Mouse (Mus musculus) hindbrain, embryonic 16.5 days (tissue): Measurements from ENCODE around the gene Tenm4. TPM values are rescaled to one million over a fixed set of nuclear protein-coding genes. Genes with fewer than 3 reads are reported as not detected.

ENCODE experiments used
- ATAC-seq: fragments of 200-750 bp; cut with Nextera tagmentation; 2 replicates; pipeline ENCODE4 v1.8.0; 2017; ENCODE audit warnings: moderate TSS enrichment, moderate library complexity
- H3K27ac ChIP-seq: fragments of 300-500 bp; sonication (generic); 2 replicates; pipeline ENCODE4 v1.5.1; 2014; ENCODE audit warnings: low read depth, mild to moderate bottlenecking, control low read depth, low read length, moderate library complexity
- H3K27me3 ChIP-seq: fragments of 300-500 bp; sonication (generic); replicated peaks from 2 replicates; pipeline ENCODE4 v1.6.1; 2014; ENCODE audit warnings: low read length; ENCODE audit not compliant: control insufficient read depth, insufficient read depth
- H3K36me3 ChIP-seq: fragments of 300-500 bp; sonication (generic); 2 replicates; pipeline ENCODE4 v1.6.1; 2014; ENCODE audit warnings: mild to moderate bottlenecking, low read length, moderate library complexity, mixed read lengths; ENCODE audit not compliant: control insufficient read depth, insufficient read depth
- H3K4me1 ChIP-seq: fragments of 300-500 bp; sonication (generic); 2 replicates; pipeline ENCODE4 v1.6.1; 2014; ENCODE audit warnings: low read depth, low read length; ENCODE audit not compliant: control insufficient read depth, insufficient read depth
- H3K4me2 ChIP-seq: fragments of 300-500 bp; sonication (generic); 2 replicates; pipeline ENCODE4 v1.6.1; 2014; ENCODE audit warnings: mild to moderate bottlenecking, low read length, control low read depth, moderate library complexity
- H3K4me3 ChIP-seq: fragments of 300-500 bp; sonication (generic); 2 replicates; pipeline ENCODE4 v1.5.1; 2014; ENCODE audit warnings: mild to moderate bottlenecking, low read length, control low read depth, moderate library complexity
- H3K9ac ChIP-seq: fragments of 300-500 bp; sonication (generic); 2 replicates; pipeline ENCODE4 v1.6.1; 2014; ENCODE audit warnings: low read depth, mild to moderate bottlenecking, control low read depth, low read length, moderate library complexity
- H3K9me3 ChIP-seq: fragments of 300-500 bp; sonication (generic); 2 replicates; pipeline ENCODE4 v1.6.1; 2014; ENCODE audit warnings: mild to moderate bottlenecking, low read length, moderate library complexity; ENCODE audit not compliant: control insufficient read depth
- WGBS: fragments of 180-500 bp; shearing (Covaris S2); extraction: QIAGEN DNeasy Blood & Tissue Kit; methylation state at CpG from one replicate; pipeline ENCODE4 v1.1.7; 2014; 5-methylcytosine and 5-hydroxymethylcytosine counted together
- polyA plus RNA-seq: library from polyadenylated mRNA; unstranded; fragments of >200 nt; fragmentation: Nextera tagmentation; extraction: Ambion mirVana; gene quantifications from 2 replicates; pipeline ENCODE4 v1.2.1, GENCODE M21; 2015

The Tenm4 gene
- polyA plus RNA-seq, 1 experiment from 2014 or later, result 32.4 TPM

DNA sequence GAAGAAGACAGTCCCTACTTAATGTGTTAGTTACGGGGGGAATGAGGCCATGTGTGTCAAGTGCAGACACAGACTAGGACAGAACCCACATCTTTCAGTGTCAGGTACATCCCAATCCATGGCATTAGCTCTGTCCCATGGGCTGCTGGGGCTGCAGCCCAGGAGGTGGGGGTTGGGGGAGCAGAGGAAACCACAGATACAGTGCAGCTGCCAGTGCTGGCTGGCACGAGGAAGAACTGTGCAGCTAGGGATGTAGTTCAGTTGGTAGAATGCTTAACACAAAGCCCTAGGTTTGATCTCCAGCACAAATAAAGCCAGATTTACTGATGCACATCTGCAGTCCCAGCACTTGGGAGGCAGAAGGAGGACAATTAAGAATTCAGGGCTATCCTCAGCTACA is 688.0 kb downstream of the Tenm4 start:
- Histone ChIP-seq H3K9ac (no peak overlapping the region), H3K27ac (no peak overlapping the region), H3K9me3 (no peaks in the 10 kb centered on the region), H3K4me1 (no peaks in the 10 kb centered on the region), H3K27me3 (0 out of 2 replicates have a peak, but pooled peaks cover 2% of the 10 kb centered on the region), H3K4me3 (no peak overlapping the region), H3K36me3 (no peaks in the 10 kb centered on the region), H3K4me2 (no peak overlapping the region)
- ATAC-seq, result no peak
- WGBS, result 71% methylated on average over 2 of the region's 2 CpGs

DNA sequence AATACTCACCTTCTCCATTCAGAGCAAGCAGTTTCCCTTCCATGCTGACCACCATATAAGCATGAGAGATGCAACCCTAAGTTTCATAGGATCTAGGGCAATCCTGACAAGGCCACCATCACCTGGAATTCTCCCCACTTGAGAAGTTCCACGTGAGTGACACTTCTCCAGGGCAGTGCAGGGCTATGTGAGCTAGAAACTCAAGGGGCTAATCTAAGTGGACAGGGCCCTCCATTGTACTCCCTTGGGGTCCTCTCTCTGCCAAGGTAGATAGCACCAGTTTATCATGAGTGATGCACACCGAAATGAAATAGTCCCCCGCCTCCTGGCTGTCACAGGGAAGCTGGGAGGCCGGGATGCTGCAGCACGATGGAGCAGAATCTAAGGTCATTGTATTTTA is 688.6 kb downstream of the Tenm4 start:
- ATAC-seq, result peak; percentile 25; the same call in 1 of the 2 replicates
- no peaks in the 10 kb centered on the region for H3K9me3 ChIP-seq
- H3K9ac ChIP-seq, result no peak overlapping the region
- H3K27ac ChIP-seq, result no peak overlapping the region
- H3K4me1 ChIP-seq, result no peaks in the 10 kb centered on the region
- H3K36me3 ChIP-seq, result no peaks in the 10 kb centered on the region
- H3K4me2 ChIP-seq, result no peak overlapping the region
- H3K27me3 ChIP-seq, result 0 out of 2 replicates have a peak, but pooled peaks cover 2% of the 10 kb centered on the region
- H3K4me3 ChIP-seq, result no peak overlapping the region
- WGBS, result 73% methylated on average over 5 of the region's 5 CpGs

DNA sequence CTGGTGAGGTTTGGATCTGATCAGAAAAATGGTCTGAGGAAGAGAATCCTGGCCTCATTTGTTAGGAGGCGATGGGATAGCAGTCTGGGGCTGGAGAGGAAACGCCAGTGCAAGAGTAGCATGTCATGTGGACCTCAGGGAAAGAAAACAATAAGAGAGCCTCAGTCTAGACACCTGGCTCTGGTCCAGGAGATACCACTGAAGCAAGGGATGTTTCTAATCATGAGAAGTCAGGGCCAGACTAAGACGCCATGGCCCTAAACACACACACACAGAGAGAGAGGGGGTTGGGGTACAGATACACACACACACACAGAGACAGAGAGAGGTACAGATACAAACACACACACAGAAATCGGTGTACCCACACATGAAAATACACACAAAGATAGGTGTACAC is 689.6 kb downstream of the Tenm4 start:
- Histone ChIP-seq H3K27ac (no peak overlapping the region; the same call in 1 of the 2 replicates), H3K9me3 (no peaks in the 10 kb centered on the region), H3K4me3 (no peak overlapping the region), H3K27me3 (0 out of 2 replicates have a peak, but pooled peaks cover 2% of the 10 kb centered on the region), H3K4me2 (no peak overlapping the region), H3K36me3 (no peaks in the 10 kb centered on the region), H3K9ac (no peak overlapping the region), H3K4me1 (peaks cover 4% of the 10 kb centered on the region)
- 50% methylated on average over 4 of the region's 4 CpGs for WGBS
- ATAC-seq, result no peak

DNA sequence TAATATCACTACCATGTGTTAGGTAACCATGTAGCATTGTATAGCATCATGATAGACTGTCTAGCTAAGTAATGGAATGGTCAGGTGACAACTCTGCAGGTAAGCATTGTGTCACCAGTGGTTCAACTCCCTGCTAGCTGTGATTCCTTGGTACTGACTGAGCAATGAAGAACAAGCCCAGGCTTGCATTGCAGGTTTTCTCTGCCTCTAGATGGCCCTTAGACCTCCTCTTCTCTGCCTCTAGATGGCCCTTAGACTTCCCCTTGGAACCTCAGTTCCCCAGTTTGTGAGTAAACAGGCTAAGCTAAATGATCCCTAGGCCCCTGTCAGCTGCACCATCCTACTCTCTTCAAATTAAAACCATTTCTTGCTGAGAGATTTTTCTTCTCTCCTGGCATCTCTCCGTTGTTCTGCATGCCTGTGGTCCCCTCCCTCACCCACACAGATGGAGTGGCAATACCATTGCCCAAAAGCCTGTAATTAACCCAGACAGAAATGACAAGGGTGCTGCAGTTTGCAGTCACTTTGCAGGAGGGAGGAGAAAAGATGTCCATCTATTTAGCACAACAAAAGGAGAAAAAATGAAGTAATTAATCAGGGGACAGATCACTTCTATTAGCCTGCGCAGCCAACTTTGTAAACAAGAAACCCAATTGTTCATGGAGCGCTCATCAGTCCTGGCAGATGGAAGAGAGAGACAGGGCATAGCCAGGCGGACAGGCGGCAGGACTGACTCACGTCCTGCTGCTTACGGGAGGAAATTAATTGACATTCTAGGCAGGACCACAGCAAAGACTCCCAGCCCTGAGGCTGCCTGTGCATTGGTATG is 694.1 kb downstream of the Tenm4 start:
- Histone ChIP-seq H3K4me1 (peaks cover 6% of the 10 kb centered on the region), H3K4me2 (no peak overlapping the region), H3K4me3 (no peak overlapping the region), H3K9me3 (no peaks in the 10 kb centered on the region), H3K27ac (no peak overlapping the region), H3K9ac (no peak overlapping the region), H3K27me3 (0 out of 2 replicates have a peak, but pooled peaks cover 2% of the 10 kb centered on the region), H3K36me3 (no peaks in the 10 kb centered on the region)
- peak; percentile 78 for ATAC-seq
- WGBS, result 19% methylated on average over 7 of the region's 7 CpGs

DNA sequence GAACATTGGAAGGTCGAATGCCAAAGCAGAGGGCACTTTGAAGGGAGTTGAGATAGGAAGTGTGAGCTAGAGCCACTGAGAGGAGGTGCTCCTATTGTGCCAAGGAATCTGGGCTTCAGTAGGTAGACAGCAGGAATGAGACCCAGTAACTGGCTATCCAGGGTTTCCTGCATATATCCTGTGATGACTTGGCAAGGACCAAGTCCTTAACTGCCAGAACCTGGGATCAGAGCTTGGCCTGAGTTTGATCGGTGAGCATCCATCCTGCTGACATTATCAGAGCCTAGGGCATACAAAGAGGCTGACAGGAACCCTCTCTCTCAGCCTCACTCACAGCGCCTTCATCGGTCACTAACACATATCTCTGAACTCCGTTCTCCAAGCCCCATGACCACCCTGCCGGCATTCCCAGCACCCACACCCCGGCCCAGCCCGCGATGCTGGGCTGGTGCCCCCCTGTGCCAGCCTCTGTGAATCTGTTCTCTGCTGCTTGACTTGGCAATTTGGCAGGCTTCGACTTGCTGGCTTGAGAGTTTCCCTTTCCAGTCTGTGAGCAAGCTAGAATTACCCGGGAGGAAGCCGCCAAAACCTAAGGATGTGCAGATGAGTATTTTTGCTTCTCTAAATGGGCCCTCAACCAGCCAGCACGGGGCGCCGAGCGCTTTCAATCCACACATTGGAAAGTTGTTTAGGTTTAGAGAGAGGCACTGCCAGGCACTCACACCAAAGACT is 698.2 kb downstream of the Tenm4 start:
- H3K9ac ChIP-seq, result no peak overlapping the region
- 60% methylated on average over 16 of the region's 16 CpGs for WGBS
- peaks cover 6% of the 10 kb centered on the region; the same call in 1 of the 2 replicates for H3K36me3 ChIP-seq
- H3K27me3 ChIP-seq, result no peaks in the 10 kb centered on the region
- no peak overlapping the region for H3K4me3 ChIP-seq
- H3K27ac ChIP-seq, result peak overlapping the region; percentile 0; the same call in 1 of the 2 replicates
- peaks cover 8% of the 10 kb centered on the region for H3K4me1 ChIP-seq
- H3K4me2 ChIP-seq, result no peak overlapping the region
- ATAC-seq, result peak; percentile 81
- H3K9me3 ChIP-seq, result no peaks in the 10 kb centered on the region

DNA sequence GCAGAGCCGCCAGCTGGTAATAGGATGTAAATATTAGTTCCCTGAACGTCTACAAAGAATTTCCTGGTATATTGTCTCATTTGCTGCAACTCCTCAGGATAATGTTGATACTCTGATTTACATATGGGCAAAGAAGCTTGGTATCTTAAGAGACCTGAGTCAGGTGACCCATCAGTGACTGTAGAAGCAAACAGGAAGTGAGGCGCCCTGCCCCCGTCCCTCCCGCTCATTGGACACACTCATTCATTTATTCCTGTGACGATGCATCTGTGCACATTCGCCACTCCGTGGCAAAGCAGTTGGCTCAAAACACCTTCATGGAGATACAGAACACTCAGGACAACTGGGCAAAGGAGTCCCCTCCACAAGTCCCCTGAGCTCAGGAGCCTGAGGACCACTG is 699.4 kb downstream of the Tenm4 start:
- Histone ChIP-seq H3K4me1 (peaks cover 4% of the 10 kb centered on the region), H3K9ac (no peak overlapping the region), H3K27me3 (no peaks in the 10 kb centered on the region), H3K9me3 (no peaks in the 10 kb centered on the region), H3K4me2 (no peak overlapping the region), H3K36me3 (peaks cover 7% of the 10 kb centered on the region; the same call in 1 of the 2 replicates), H3K27ac (no peak overlapping the region), H3K4me3 (no peak overlapping the region)
- ATAC-seq, result no peak
- 75% methylated on average over 8 of the region's 8 CpGs for WGBS

DNA sequence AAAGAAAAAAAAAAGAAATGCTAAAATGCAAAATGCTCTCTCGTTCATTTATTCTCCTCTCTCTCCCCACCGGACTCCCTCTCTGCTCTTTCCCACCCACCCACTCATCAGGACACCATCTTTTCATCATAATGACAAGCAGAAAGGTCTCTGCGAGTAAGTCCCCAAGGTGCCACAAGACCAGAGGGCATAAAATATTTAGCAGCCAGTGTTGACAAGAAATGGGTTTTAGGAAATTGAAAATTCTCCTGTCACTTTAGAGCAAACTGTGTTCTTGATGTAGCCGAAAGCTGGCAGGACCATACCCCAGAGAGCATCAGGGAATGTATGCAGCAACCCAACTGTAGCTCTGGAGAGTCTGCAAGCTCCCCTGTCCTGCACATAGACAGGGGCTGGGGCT is 700.0 kb downstream of the Tenm4 start:
- WGBS, result 61% methylated on average over 4 of the region's 4 CpGs
- Histone ChIP-seq H3K4me1 (peaks cover 4% of the 10 kb centered on the region), H3K9me3 (no peaks in the 10 kb centered on the region), H3K9ac (no peak overlapping the region), H3K36me3 (peaks cover 7% of the 10 kb centered on the region; the same call in 1 of the 2 replicates), H3K4me3 (no peak overlapping the region), H3K27me3 (no peaks in the 10 kb centered on the region), H3K4me2 (no peak overlapping the region), H3K27ac (no peak overlapping the region)
- ATAC-seq, result no peak

DNA sequence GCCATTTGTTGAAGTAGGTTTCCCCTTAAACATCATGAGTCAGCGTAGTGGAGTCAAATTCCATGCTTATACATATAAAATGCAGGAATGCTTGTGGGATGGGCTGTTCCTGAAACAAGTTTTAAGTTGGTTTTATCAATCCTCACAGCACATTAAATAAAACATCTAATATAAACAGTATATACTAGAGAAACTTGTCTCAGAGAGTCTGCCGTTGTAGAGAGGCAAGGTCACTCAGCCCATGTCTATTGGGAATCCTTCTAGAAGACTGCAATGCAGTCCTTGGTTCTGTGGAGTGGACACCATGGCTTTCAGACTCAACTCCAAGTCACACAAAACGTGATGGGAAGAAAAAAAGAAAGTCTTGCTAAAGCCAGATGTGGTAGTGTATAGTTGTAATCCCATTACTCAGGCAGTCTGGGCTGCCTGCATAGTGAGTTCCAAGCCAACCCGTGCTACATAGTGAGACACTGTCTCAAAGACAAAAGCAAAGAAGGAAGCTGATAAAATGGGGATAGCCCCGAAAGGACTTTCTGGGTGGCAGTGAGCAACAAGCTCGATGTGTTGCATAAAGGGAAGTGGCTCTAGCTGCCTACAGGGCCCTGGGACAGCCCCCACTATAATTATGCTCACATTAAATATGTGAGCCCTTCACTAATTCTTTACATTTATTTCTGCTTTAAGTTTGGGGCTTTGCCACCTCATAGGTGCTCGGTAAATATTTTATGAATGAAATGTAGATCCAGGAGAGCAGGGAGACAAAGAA is 707.6 kb downstream of the Tenm4 start:
- H3K4me3 ChIP-seq, result no peak overlapping the region
- H3K36me3 ChIP-seq, result peaks cover 5% of the 10 kb centered on the region; the same call in 1 of the 2 replicates
- 87% methylated on average over 7 of the region's 7 CpGs for WGBS
- no peak for ATAC-seq
- H3K27ac ChIP-seq, result no peak overlapping the region
- no peaks in the 10 kb centered on the region for H3K9me3 ChIP-seq
- no peaks in the 10 kb centered on the region for H3K27me3 ChIP-seq
- no peak overlapping the region for H3K4me2 ChIP-seq
- no peaks in the 10 kb centered on the region for H3K4me1 ChIP-seq
- no peak overlapping the region for H3K9ac ChIP-seq
